In the genomic region with DNA sequence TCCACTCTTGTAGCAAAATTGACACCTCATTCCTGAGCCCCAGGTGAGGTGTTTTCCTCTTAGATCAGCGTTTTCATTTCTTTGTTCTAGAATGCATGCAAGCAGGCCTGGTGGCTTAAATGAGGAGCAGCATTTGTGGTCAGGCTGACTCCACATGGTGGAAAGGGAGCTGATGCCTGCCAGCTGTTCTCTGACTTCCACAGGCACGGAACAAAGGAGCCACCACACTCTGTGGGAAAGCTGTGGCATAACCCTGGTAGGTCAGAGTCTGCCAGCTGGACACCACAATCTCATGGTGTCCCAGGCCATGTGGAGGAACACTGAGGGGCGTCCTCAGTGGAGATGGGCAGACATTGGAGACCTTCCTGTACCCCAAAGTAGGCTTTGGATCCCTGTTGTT, we compare ENCODE assay signal across 27 mouse cellular contexts. TPM values are rescaled to one million over a fixed set of nuclear protein-coding genes. Genes with fewer than 3 reads are reported as not detected.
DNase-seq lines count a peak whose midpoint lies in the region; ATAC-seq and TF ChIP-seq lines count a peak whose summit lies in the region.
"Had no signal": no experiment of that assay in that cellular context is flagged by ENCODE, and none has a peak within 500 bp of the region (broad histone marks: within the 10 kb centered on the region; RNA-seq: fewer than 3 reads in every experiment).

No protein-coding gene starts in this region.

- no peaks in the 10 kb centered on the region for H3K27me3 ChIP-seq in embryonic facial prominence, embryonic 14.5 days (replicated peaks; ENCODE audit: control insufficient read depth, insufficient read depth, low read length)
- H3K27me3 ChIP-seq in embryonic facial prominence, embryonic 10.5 days (replicated peaks; ENCODE audit: low read depth, poor library complexity, severe bottlenecking) = no peaks in the 10 kb centered on the region; the same call in none of the 2 replicates
- H3K27me3 ChIP-seq in liver, postnatal 0 days (ENCODE audit: insufficient read depth, low read length) = no peaks in the 10 kb centered on the region
- H3K27me3 ChIP-seq in limb, embryonic 12.5 days = no peaks in the 10 kb centered on the region; the same call in 1 of the 2 replicates
- H3K27me3 ChIP-seq: embryonic facial prominence, embryonic 12.5 days; forebrain, embryonic 15.5 days had no signal

- no peak for TF ChIP-seq CTCF in liver, postnatal 0 days (IDR thresholded peaks at IDR 0.05; ENCODE audit: low read depth)

- no peak overlapping the region for H3K4me2 ChIP-seq in embryonic facial prominence, embryonic 14.5 days (ENCODE audit: low read depth, low read length)
- H3K4me2 ChIP-seq in liver, postnatal 0 days (ENCODE audit: low read depth, low read length) = 0 out of 2 replicates have a peak overlapping the region, but pooled peaks have one; percentile 24
- no peak overlapping the region for H3K4me2 ChIP-seq in limb, embryonic 12.5 days
- H3K4me2 ChIP-seq: embryonic facial prominence, embryonic 12.5 days; forebrain, embryonic 12.5 days; forebrain, embryonic 15.5 days; heart, embryonic 13.5 days; hindbrain, embryonic 14.5 days had no signal

- peak; percentile 30 for DNase-seq in embryonic facial prominence, embryonic 14.5 days (ENCODE audit: low spot score)
- no peak for DNase-seq in embryonic facial prominence, embryonic 10.5 days (ENCODE audit: low spot score)
- no peak for DNase-seq in liver, postnatal 0 days
- DNase-seq in liver = no peak
- DNase-seq in right cerebral cortex, postnatal 14 days = no peak
- DNase-seq: adrenal gland, adult 8-10 months; adrenal gland, postnatal 25 days; cerebellum, adult 11-12 months; cerebellum, adult 9-10 months; cerebellum, postnatal 14 days; gastrocnemius, postnatal 10 days; gastrocnemius, postnatal 36 days; heart, adult 2 months; heart, postnatal 14 days; heart, postnatal 4 days had no signal

- no peak for ATAC-seq in embryonic facial prominence, embryonic 14.5 days (ENCODE audit: low read depth)
- no peak for ATAC-seq in liver, postnatal 0 days
- ATAC-seq in limb, embryonic 12.5 days (ENCODE audit: insufficient number of reproducible peaks, insufficient read depth, low FRiP score, low TSS enrichment, low read depth) = no peak
- ATAC-seq: activated CD4-positive, CD25-positive, alpha-beta regulatory T cell, adult 4 months; forebrain, embryonic 15.5 days; hindbrain, postnatal 0 days had no signal

- no peak overlapping the region for H3K27ac ChIP-seq in embryonic facial prominence, embryonic 14.5 days (replicated peaks; ENCODE audit: low read depth, low read length)
- no peak overlapping the region for H3K27ac ChIP-seq in embryonic facial prominence, embryonic 10.5 days (replicated peaks)
- H3K27ac ChIP-seq in liver, postnatal 0 days (ENCODE audit: low read depth) = peak overlapping the region; percentile 75; the same call in 1 of the 2 replicates
- H3K27ac ChIP-seq in limb, embryonic 12.5 days = 0 out of 2 replicates have a peak overlapping the region, but pooled peaks have one; percentile 5
- H3K27ac ChIP-seq: embryonic facial prominence, embryonic 12.5 days; forebrain, embryonic 12.5 days; forebrain, embryonic 15.5 days; heart, adult 2 months; heart, embryonic 10.5 days; heart, embryonic 13.5 days; hindbrain, embryonic 14.5 days; hindbrain, postnatal 0 days had no signal

- H3K4me3 ChIP-seq in embryonic facial prominence, embryonic 14.5 days (ENCODE audit: low read depth, low read length) = no peak overlapping the region
- no peak overlapping the region for H3K4me3 ChIP-seq in embryonic facial prominence, embryonic 10.5 days
- no peak overlapping the region for H3K4me3 ChIP-seq in liver, postnatal 0 days (ENCODE audit: low read depth, low read length)
- H3K4me3 ChIP-seq in limb, embryonic 12.5 days (replicated peaks) = no peak overlapping the region
- H3K4me3 ChIP-seq: embryonic facial prominence, embryonic 12.5 days; erythroblast, embryonic 14.5 days; forebrain, embryonic 12.5 days; forebrain, embryonic 15.5 days; heart, adult 2 months; heart, embryonic 10.5 days; heart, embryonic 13.5 days had no signal

- 55% methylated on average over 3 of the region's 3 CpGs for WGBS in embryonic facial prominence, embryonic 14.5 days
- 72% methylated on average over 3 of the region's 3 CpGs for WGBS in embryonic facial prominence, embryonic 10.5 days
- WGBS in liver, postnatal 0 days (ENCODE audit: insufficient replicate concordance) = 47% methylated on average over 3 of the region's 3 CpGs
- 62% methylated on average over 3 of the region's 3 CpGs for WGBS in limb, embryonic 12.5 days

- H3K9me3 ChIP-seq in embryonic facial prominence, embryonic 14.5 days (ENCODE audit: control insufficient read depth, low read length) = no peaks in the 10 kb centered on the region
- no peaks in the 10 kb centered on the region for H3K9me3 ChIP-seq in embryonic facial prominence, embryonic 10.5 days
- H3K9me3 ChIP-seq in liver, postnatal 0 days (ENCODE audit: low read length) = no peaks in the 10 kb centered on the region
- no peaks in the 10 kb centered on the region for H3K9me3 ChIP-seq in limb, embryonic 12.5 days
- H3K9me3 ChIP-seq: embryonic facial prominence, embryonic 12.5 days; forebrain, embryonic 12.5 days; forebrain, embryonic 15.5 days; heart, embryonic 10.5 days; heart, embryonic 13.5 days had no signal

- TF ChIP-seq EP300 in liver, postnatal 0 days (IDR thresholded peaks at IDR 0.05; ENCODE audit: low read depth) = no peak

- H3K36me3 ChIP-seq in embryonic facial prominence, embryonic 14.5 days (ENCODE audit: control insufficient read depth, insufficient read depth, low read length) = no peaks in the 10 kb centered on the region
- no peaks in the 10 kb centered on the region for H3K36me3 ChIP-seq in embryonic facial prominence, embryonic 10.5 days (replicated peaks)
- H3K36me3 ChIP-seq in liver, postnatal 0 days (replicated peaks; ENCODE audit: insufficient read depth, low read length) = no peaks in the 10 kb centered on the region
- H3K36me3 ChIP-seq in limb, embryonic 12.5 days = no peaks in the 10 kb centered on the region
- H3K36me3 ChIP-seq: embryonic facial prominence, embryonic 12.5 days; forebrain, embryonic 12.5 days; forebrain, embryonic 15.5 days; heart, embryonic 10.5 days; heart, embryonic 13.5 days had no signal

- H3K4me1 ChIP-seq in embryonic facial prominence, embryonic 14.5 days (ENCODE audit: control insufficient read depth, insufficient read depth, low read length) = no peaks in the 10 kb centered on the region
- 0 out of 2 replicates have a peak, but pooled peaks cover under 1% of the 10 kb centered on the region for H3K4me1 ChIP-seq in embryonic facial prominence, embryonic 10.5 days
- H3K4me1 ChIP-seq in liver, postnatal 0 days (ENCODE audit: insufficient read depth) = peaks cover 10% of the 10 kb centered on the region
- peaks cover 13% of the 10 kb centered on the region for H3K4me1 ChIP-seq in limb, embryonic 12.5 days (replicated peaks)
- H3K4me1 ChIP-seq: embryonic facial prominence, embryonic 12.5 days; forebrain, embryonic 12.5 days; forebrain, embryonic 15.5 days; heart, embryonic 13.5 days had no signal

- no peak overlapping the region for H3K9ac ChIP-seq in embryonic facial prominence, embryonic 14.5 days (ENCODE audit: low read depth, low read length)
- peak overlapping the region; percentile 44; the same call in 1 of the 2 replicates for H3K9ac ChIP-seq in liver, postnatal 0 days (replicated peaks)
- no peak overlapping the region for H3K9ac ChIP-seq in limb, embryonic 12.5 days (replicated peaks)
- H3K9ac ChIP-seq: embryonic facial prominence, embryonic 12.5 days; forebrain, embryonic 12.5 days; forebrain, embryonic 15.5 days; heart, embryonic 13.5 days; hindbrain, embryonic 14.5 days had no signal

RNA-seq across cellular contexts. Expression of gene Pck1, which starts 7.0 kb away (rescaled TPM):
- polyA plus RNA-seq in embryonic facial prominence, embryonic 14.5 days (2014; fragmentation: Nextera tagmentation; extraction: Ambion mirVana) = 0.09 and 0.13 TPM in 2 replicates
- not detected in 2 replicates for polyA plus RNA-seq in embryonic facial prominence, embryonic 10.5 days (2016; fragmentation: Nextera tagmentation; extraction: Ambion mirVana)
- 414 and 703 TPM in 2 replicates for polyA plus RNA-seq in liver, postnatal 0 days (2015; fragmentation: Nextera tagmentation; extraction: Ambion mirVana)
- polyA plus RNA-seq in limb, embryonic 12.5 days (2016; fragmentation: Nextera tagmentation; extraction: Ambion mirVana) = 0.08 TPM in 1 of 2 replicates, not detected in the other
- polyA plus RNA-seq: activated CD4-positive, CD25-positive, alpha-beta regulatory T cell, adult 4 months; brain, embryonic 14.5 days; embryonic facial prominence, embryonic 12.5 days; forebrain, embryonic 12.5 days; forebrain, embryonic 15.5 days; heart, embryonic 10.5 days; hindbrain, embryonic 11.5 days; hindbrain, embryonic 14.5 days; hindbrain, postnatal 0 days had no signal

RNA-seq across cellular contexts. Expression of gene Ctcfl, which starts 26.5 kb away (rescaled TPM):
- polyA plus RNA-seq in embryonic facial prominence, embryonic 14.5 days (2014; fragmentation: Nextera tagmentation; extraction: Ambion mirVana) = 0.06 TPM in 1 of 2 replicates, not detected in the other
- polyA plus RNA-seq in embryonic facial prominence, embryonic 10.5 days (2016; fragmentation: Nextera tagmentation; extraction: Ambion mirVana) = 0.07 and 0.09 TPM in 2 replicates
- 0.21 and 0.25 TPM in 2 replicates for polyA plus RNA-seq in liver, postnatal 0 days (2015; fragmentation: Nextera tagmentation; extraction: Ambion mirVana)
- polyA plus RNA-seq in limb, embryonic 12.5 days (2016; fragmentation: Nextera tagmentation; extraction: Ambion mirVana) = 0.13 TPM in 2 replicates
- polyA plus RNA-seq: brain, embryonic 14.5 days; erythroblast, embryonic 14.5 days; heart, adult 2 months; hindbrain, postnatal 0 days had no signal

Comparison
In these comparisons a context has a peak if more than half of its experiments do, and no peak if none do; other contexts are left out.
1. H3K27ac ChIP-seq: peak in liver, postnatal 0 days (single experiment) and limb, embryonic 12.5 days (single experiment); none in embryonic facial prominence, embryonic 14.5 days (single experiment) and embryonic facial prominence, embryonic 10.5 days (single experiment).
2. RNA of gene Pck1, which starts 7.0 kb away (polyA plus RNA-seq): 414 to 703 TPM in liver, postnatal 0 days; 0.09 to 0.13 TPM in embryonic facial prominence, embryonic 14.5 days, 0.08 TPM in limb, embryonic 12.5 days and not detected in embryonic facial prominence, embryonic 10.5 days; every median in the first group is over 100 times any median in the second.